Mouse (Mus musculus) limb, embryonic 10.5 days (tissue): ENCODE measurements around the gene Socs2. TPM values are rescaled to one million over a fixed set of nuclear protein-coding genes. Genes with fewer than 3 reads are reported as not detected.

ENCODE experiments used
- DNase-seq: peaks from one replicate; pipeline ENCODE4 v3.0.0-alpha.2; 2017; ENCODE audit warnings: low spot score
- H3K27ac ChIP-seq: fragments of 300-500 bp; sonication (generic); 2 replicates; pipeline ENCODE4 v1.5.1; 2016; ENCODE audit warnings: mild to moderate bottlenecking
- H3K27me3 ChIP-seq: fragments of 300-500 bp; sonication (generic); 2 replicates; pipeline ENCODE4 v1.6.1; 2016; ENCODE audit warnings: low read depth, mild to moderate bottlenecking; ENCODE audit not compliant: poor library complexity, severe bottlenecking
- H3K36me3 ChIP-seq: fragments of 300-500 bp; sonication (generic); 2 replicates; pipeline ENCODE4 v1.6.1; 2016; ENCODE audit warnings: mild to moderate bottlenecking, moderate library complexity
- H3K4me1 ChIP-seq: fragments of 300-500 bp; sonication (generic); 2 replicates; pipeline ENCODE4 v1.6.1; 2016
- H3K4me3 ChIP-seq: fragments of 300-500 bp; sonication (generic); 2 replicates; pipeline ENCODE4 v1.5.1; 2016; ENCODE audit warnings: mild to moderate bottlenecking, moderate library complexity
- H3K9me3 ChIP-seq: fragments of 300-500 bp; sonication (generic); replicated peaks from 2 replicates; pipeline ENCODE4 v1.6.1; 2016; ENCODE audit warnings: mild to moderate bottlenecking
- WGBS: fragments of 180-500 bp; shearing (Covaris S2); methylation state at CpG from one replicate; pipeline ENCODE4 v1.1.7; 2016; 5-methylcytosine and 5-hydroxymethylcytosine counted together
- polyA plus RNA-seq: library from polyadenylated mRNA; unstranded; fragments of >200 nt; fragmentation: Nextera tagmentation; extraction: Ambion mirVana; gene quantifications from 2 replicates; pipeline ENCODE4 v1.2.1, GENCODE M21; 2016

Gene Socs2
- polyA plus RNA-seq, 1 experiment from 2014 or later, result 34.5 TPM

GRCm38 (mm10) chr10:95442334-95442733 is 25.4 kb upstream of the Socs2 start:
- Histone ChIP-seq H3K4me1 (0 out of 2 replicates have a peak, but pooled peaks cover 3% of the 10 kb centered on the region), H3K36me3 (no peaks in the 10 kb centered on the region), H3K9me3 (no peaks in the 10 kb centered on the region), H3K27ac (no peak overlapping the region), H3K27me3 (no peaks in the 10 kb centered on the region), H3K4me3 (no peak overlapping the region)
- WGBS, result 77% methylated on average over 4 of the region's 4 CpGs
- DNase-seq, result no peak

- no peaks in the 10 kb centered on the region for H3K9me3 ChIP-seq
- no peaks in the 10 kb centered on the region for H3K27me3 ChIP-seq
- no peaks in the 10 kb centered on the region for H3K36me3 ChIP-seq
- no peak for DNase-seq
- H3K27ac ChIP-seq, result no peak overlapping the region
- no peak overlapping the region for H3K4me3 ChIP-seq
- H3K4me1 ChIP-seq, result 0 out of 2 replicates have a peak, but pooled peaks cover 3% of the 10 kb centered on the region
- WGBS, result 56% methylated on average over 2 of the region's 2 CpGs
These were observed 23.6 kb upstream of the Socs2 start for GRCm38 (mm10) chr10:95440566-95440965.

GRCm38 (mm10) chr10:95439718-95440339 is 22.8 kb upstream of the Socs2 start:
- WGBS, result 88% methylated on average over 10 of the region's 10 CpGs
- Histone ChIP-seq H3K4me1 (0 out of 2 replicates have a peak, but pooled peaks cover 3% of the 10 kb centered on the region), H3K9me3 (no peaks in the 10 kb centered on the region), H3K27ac (no peak overlapping the region), H3K36me3 (no peaks in the 10 kb centered on the region), H3K27me3 (no peaks in the 10 kb centered on the region), H3K4me3 (no peak overlapping the region)
- no peak for DNase-seq

- H3K4me1 ChIP-seq, result 0 out of 2 replicates have a peak, but pooled peaks cover 3% of the 10 kb centered on the region
- H3K27me3 ChIP-seq, result no peaks in the 10 kb centered on the region
- no peaks in the 10 kb centered on the region for H3K9me3 ChIP-seq
- H3K27ac ChIP-seq, result no peak overlapping the region
- H3K4me3 ChIP-seq, result no peak overlapping the region
- no peaks in the 10 kb centered on the region for H3K36me3 ChIP-seq
- DNase-seq, result no peak
- WGBS, result 56% methylated on average over 11 of the region's 11 CpGs
These were observed 22.0 kb upstream of the Socs2 start for GRCm38 (mm10) chr10:95438941-95439340.

GRCm38 (mm10) chr10:95430271-95430670 is 13.3 kb upstream of the Socs2 start:
- no peaks in the 10 kb centered on the region for H3K27me3 ChIP-seq
- WGBS, result 90% methylated on average over 10 of the region's 10 CpGs
- no peaks in the 10 kb centered on the region for H3K4me1 ChIP-seq
- no peak overlapping the region for H3K27ac ChIP-seq
- H3K4me3 ChIP-seq, result no peak overlapping the region
- no peaks in the 10 kb centered on the region for H3K36me3 ChIP-seq
- no peak for DNase-seq
- no peaks in the 10 kb centered on the region for H3K9me3 ChIP-seq

GRCm38 (mm10) chr10:95429111-95429510 is 12.1 kb upstream of the Socs2 start:
- WGBS, result 96% methylated on average over 1 of the region's 1 CpGs
- Histone ChIP-seq H3K27me3 (no peaks in the 10 kb centered on the region), H3K9me3 (no peaks in the 10 kb centered on the region), H3K4me3 (no peak overlapping the region), H3K36me3 (no peaks in the 10 kb centered on the region), H3K4me1 (no peaks in the 10 kb centered on the region), H3K27ac (no peak overlapping the region)
- DNase-seq, result no peak

- no peak overlapping the region for H3K4me3 ChIP-seq
- no peaks in the 10 kb centered on the region for H3K4me1 ChIP-seq
- H3K27me3 ChIP-seq, result no peaks in the 10 kb centered on the region
- no peak overlapping the region for H3K27ac ChIP-seq
- H3K36me3 ChIP-seq, result no peaks in the 10 kb centered on the region
- DNase-seq, result no peak
- H3K9me3 ChIP-seq, result no peaks in the 10 kb centered on the region
- 91% methylated on average over 9 of the region's 9 CpGs for WGBS
These were observed 9.5 kb upstream of the Socs2 start for GRCm38 (mm10) chr10:95426207-95427115.

- Histone ChIP-seq H3K4me1 (peaks cover under 1% of the 10 kb centered on the region; the same call in 1 of the 2 replicates), H3K27ac (no peak overlapping the region), H3K36me3 (no peaks in the 10 kb centered on the region), H3K9me3 (no peaks in the 10 kb centered on the region), H3K27me3 (no peaks in the 10 kb centered on the region; the same call in 1 of the 2 replicates), H3K4me3 (no peak overlapping the region)
- WGBS, result 85% methylated on average over 5 of the region's 5 CpGs
- DNase-seq, result no peak
These were observed 5.7 kb upstream of the Socs2 start for GRCm38 (mm10) chr10:95422681-95423080.

GRCm38 (mm10) chr10:95420284-95420683 is 3.3 kb upstream of the Socs2 start:
- no peak for DNase-seq
- Histone ChIP-seq H3K4me3 (no peak overlapping the region), H3K27ac (no peak overlapping the region), H3K4me1 (peaks cover 24% of the 10 kb centered on the region), H3K27me3 (peaks cover 8% of the 10 kb centered on the region; the same call in 1 of the 2 replicates), H3K9me3 (no peaks in the 10 kb centered on the region), H3K36me3 (no peaks in the 10 kb centered on the region)
- 79% methylated on average over 10 of the region's 10 CpGs for WGBS

GRCm38 (mm10) chr10:95419726-95420125 is 2.7 kb upstream of the Socs2 start:
- DNase-seq, result no peak
- Histone ChIP-seq H3K4me3 (no peak overlapping the region), H3K27ac (no peak overlapping the region), H3K4me1 (peaks cover 30% of the 10 kb centered on the region), H3K27me3 (peaks cover 13% of the 10 kb centered on the region; the same call in 1 of the 2 replicates), H3K9me3 (no peaks in the 10 kb centered on the region), H3K36me3 (no peaks in the 10 kb centered on the region)
- WGBS, result 94% methylated on average over 3 of the region's 3 CpGs

GRCm38 (mm10) chr10:95418631-95419030 is 1.7 kb upstream of the Socs2 start:
- WGBS, result 62% methylated on average over 6 of the region's 6 CpGs
- DNase-seq, result no peak
- peaks cover 23% of the 10 kb centered on the region; the same call in 1 of the 2 replicates for H3K27me3 ChIP-seq
- no peak overlapping the region for H3K27ac ChIP-seq
- H3K9me3 ChIP-seq, result no peaks in the 10 kb centered on the region
- peaks cover 37% of the 10 kb centered on the region for H3K4me1 ChIP-seq
- no peak overlapping the region for H3K4me3 ChIP-seq
- H3K36me3 ChIP-seq, result no peaks in the 10 kb centered on the region

- 1% methylated on average over 25 of the region's 25 CpGs for WGBS
- no peaks in the 10 kb centered on the region for H3K9me3 ChIP-seq
- H3K27ac ChIP-seq, result peak overlapping the region; percentile 90
These were observed 686 bp upstream of the Socs2 start for GRCm38 (mm10) chr10:95417496-95418236.

More at GRCm38 (mm10) chr10:95417496-95418236, 686 bp upstream of the Socs2 start:
- H3K36me3 ChIP-seq, result no peaks in the 10 kb centered on the region
- H3K27me3 ChIP-seq, result peaks cover 31% of the 10 kb centered on the region
- H3K4me3 ChIP-seq, result peak overlapping the region; percentile 67
- peaks cover 37% of the 10 kb centered on the region for H3K4me1 ChIP-seq
- peak; percentile 84 for DNase-seq
